Mouse (Mus musculus) gonadal fat pad, adult 2 months (tissue): ENCODE results near the gene 4930452B06Rik. TPM values are rescaled to one million over a fixed set of nuclear protein-coding genes. Genes with fewer than 3 reads are reported as not detected.
"Not testable (repeated sequence)": the region's sequence is repeated elsewhere in the genome, so short reads cannot be mapped to it uniquely, and the experiment has no call there.

ENCODE experiments used
- DNase-seq: peaks from one replicate; pipeline ENCODE4 v3.0.0-alpha.2; 2012; ENCODE audit warnings: low read depth
- polyA plus RNA-seq: library from polyadenylated mRNA; depleted of rRNA; stranded (reverse); fragments of >200 nt; gene quantifications from 2 replicates; pipeline ENCODE4 v1.2.3, GENCODE M21; 2012; rRNA removed

4930452B06Rik gene
- 1.8 and 3.2 TPM in 2 replicates for polyA plus RNA-seq

DNA sequence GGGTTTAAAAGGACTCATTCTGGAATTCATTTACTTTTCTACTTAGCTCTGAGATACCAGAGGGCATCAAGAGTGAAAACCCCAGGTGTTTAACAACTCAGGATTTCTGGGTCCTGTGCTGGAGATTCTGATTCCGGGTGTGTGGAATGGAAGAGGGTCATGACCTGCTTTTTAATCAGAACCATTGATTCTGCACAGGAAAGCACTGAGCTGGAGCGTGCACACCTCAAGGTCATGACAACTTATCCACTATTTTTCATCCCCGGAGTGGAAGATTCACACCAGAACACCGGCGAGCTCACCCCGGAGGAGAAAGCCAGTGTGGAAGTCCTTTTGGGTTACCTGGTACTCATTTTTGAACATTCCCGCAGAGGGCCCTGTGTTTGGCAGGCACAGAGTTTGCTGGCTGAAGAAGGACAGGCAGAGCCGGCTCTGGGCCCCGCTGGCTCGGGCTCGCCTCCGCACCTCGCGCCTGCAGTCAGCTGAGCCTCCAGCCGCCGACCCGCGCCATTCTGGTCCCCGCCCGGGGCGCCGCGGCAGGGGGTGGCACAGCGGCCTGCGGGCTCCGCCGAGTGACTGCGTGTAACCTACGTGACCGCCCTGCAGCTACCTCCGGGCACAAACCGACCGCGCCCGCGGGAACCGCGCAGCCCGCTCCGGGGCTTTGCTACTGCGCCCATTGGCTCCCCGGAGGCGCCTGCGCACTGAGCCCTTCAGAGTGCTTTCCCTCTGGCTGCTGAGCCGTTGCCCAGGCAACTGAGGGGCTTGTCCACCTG is at the start of gene 4930452B06Rik:
Gene 4930452B06Rik, minus strand, starts transcription at position 605 of the 776 bp plus-strand sequence.
- DNase-seq = no peak

DNA sequence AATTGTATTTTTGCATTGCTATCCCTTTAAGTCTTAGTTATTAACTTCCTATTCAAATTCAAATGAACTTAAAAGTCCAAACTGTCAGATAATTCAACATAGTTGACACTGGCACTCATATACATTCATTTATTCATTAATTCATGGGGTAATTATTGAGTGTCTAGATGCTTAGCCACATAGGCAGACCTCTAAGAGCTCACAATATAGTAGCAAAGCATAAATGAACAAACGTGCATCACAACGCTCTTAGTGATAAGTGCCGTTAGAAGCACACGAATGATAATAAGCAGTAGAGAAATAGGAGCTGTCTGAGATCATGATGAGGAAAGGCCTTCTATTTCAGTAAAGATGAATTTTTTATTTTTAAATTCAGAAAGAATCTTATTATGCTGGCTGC is 46.6 kb upstream of the 4930452B06Rik start:
- DNase-seq = no peak

GRCm38 (mm10) chr14:8689451-8689850 is 23.4 kb upstream of the 4930452B06Rik start:
- no peak for DNase-seq

GRCm38 (mm10) chr14:8688462-8688861 is 22.4 kb upstream of the 4930452B06Rik start:
- DNase-seq = no peak

DNA sequence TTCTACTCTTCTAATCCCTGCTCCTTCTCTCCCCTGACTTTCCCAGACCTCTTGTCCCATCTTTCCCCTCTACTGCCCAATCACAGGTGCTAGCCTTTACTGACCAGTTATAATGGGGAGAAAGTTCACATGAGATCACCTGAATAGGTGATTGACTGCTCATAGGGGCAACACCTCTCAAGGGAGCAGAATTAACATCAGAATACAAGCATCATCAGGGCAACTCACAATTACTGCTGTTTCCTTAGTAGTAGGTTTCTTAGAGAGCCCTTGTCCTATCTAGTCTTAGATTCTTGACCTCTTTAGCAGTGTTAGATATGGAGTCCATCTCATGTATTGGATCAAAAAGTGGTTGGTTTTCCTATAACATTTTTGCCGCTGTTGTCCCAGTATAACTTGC is 20.1 kb upstream of the 4930452B06Rik start:
- DNase-seq = no peak

GRCm38 (mm10) chr14:8679896-8680295 is 13.9 kb upstream of the 4930452B06Rik start:
- no peak for DNase-seq

- DNase-seq = no peak
These were observed 5.7 kb downstream of the 4930452B06Rik start for GRCm38 (mm10) chr14:8660359-8660758.

GRCm38 (mm10) chr14:8641650-8642279 is 24.3 kb downstream of the 4930452B06Rik start:
- DNase-seq = no peak

DNA sequence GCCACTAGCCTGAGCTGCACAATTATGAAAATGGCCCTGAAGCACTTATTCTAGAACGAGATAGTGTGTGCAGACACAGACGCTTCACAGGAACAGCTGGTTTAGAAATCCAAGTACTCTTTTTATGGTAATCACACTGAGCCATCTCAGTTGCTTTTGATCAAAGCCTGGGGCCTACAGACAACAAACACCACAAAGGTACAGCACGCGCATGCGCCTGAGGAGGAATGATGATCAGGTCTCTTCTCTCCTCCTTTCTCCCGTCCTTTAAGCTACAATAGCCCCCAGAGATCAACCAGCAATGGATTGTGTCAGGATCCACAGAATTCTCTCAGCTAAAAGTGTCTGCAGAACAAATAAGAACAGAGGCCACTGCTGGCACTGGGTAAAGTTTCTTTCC is 33.8 kb downstream of the 4930452B06Rik start:
- DNase-seq = no peak

DNA sequence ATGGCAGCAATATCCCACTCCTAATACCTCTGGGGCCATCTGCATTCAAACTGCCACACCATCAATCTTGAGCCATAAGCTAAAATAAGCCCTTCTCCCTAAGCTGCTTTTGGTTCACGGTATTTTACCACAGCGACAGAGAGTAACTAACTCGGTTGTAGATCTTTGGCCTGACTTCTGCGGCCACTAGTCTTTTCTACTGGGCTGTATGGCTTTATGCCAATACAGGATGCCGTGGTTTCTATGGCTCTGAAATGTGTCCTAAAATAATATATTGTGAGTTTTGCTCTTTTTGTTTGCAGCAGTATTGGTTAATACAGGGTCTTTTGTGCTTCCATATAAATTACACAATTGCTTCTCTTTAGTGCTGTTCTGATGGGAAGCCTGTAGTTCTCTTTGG is 37.6 kb downstream of the 4930452B06Rik start:
- no peak for DNase-seq

GRCm38 (mm10) chr14:8627481-8627880 is 38.6 kb downstream of the 4930452B06Rik start:
- no peak for DNase-seq

GRCm38 (mm10) chr14:8621164-8621563 is 44.9 kb downstream of the 4930452B06Rik start:
- no peak for DNase-seq

- DNase-seq = no peak
These were observed 45.5 kb downstream of the 4930452B06Rik start for GRCm38 (mm10) chr14:8620580-8620979.

DNA sequence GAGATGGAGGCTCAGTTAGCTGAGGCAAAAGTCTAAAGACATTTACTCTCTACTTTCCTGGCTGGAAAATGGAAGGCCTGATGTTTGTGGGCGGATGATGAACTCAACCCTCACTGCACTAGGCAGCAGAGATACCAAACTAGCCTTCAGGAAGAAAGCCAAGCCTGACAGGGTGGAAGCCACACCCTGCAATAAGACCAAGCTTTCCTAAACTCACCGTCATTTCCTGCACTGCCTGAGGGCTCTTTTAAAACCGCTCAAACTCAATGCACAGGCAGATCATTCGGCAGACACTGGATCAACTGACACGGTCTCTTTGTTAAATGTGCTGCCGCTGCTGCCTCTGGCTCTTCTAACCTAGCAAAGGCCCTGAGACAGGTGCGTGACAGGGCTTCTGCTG is 50.4 kb downstream of the 4930452B06Rik start:
- no peak for DNase-seq

GRCm38 (mm10) chr14:8614430-8614829 is 51.6 kb downstream of the 4930452B06Rik start:
- not testable (repeated sequence) for DNase-seq

GRCm38 (mm10) chr14:8612080-8612479 is 54.0 kb downstream of the 4930452B06Rik start:
- DNase-seq = no peak

DNA sequence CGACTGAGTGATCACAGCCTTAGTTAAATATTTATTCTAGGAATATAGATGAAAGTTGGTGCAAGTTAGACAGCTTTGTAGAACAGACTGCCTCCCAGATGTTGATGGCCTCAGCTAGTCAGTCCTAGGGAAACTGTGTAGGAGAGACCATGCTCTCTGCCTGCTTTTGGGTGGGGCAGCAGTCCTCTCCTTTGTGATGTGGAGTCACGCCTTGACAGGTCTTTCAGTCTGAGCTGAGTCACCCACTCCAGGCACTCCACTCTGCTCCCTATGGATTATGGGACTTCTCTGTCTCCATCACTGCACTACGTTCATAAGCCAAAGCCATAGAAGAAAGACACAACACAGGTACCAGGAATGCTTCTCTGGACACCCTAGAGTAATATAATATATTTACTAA is 55.9 kb downstream of the 4930452B06Rik start:
- no peak for DNase-seq

DNA sequence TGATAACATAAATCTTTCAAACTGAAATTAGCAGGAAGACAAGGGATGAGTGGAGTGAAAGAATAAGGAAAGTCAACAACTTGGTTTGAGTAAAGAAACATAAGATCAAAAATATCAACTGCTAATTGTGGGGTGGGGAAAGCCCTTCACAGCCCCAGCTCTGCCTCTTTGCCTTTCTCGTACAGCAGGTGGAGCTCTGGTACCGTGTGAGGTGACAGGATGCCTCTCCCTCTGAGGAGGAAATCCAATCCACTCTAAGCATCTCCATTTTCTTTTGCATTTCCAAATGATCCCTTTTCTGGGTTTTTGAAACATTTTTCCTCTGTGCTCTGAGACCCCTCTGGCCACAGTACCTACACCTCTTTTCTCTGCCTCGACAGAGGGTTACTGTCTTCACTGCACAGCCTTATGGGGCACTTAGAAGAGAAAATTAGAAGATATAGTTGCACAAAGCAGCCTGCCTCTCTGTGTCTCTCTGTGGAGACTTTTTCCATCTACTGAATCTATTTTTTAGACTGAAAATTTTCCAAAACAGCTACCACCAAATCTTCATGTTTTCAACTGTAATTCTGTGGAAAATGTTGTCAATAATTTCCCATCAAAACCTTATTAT is 57.4 kb downstream of the 4930452B06Rik start:
- no peak for DNase-seq

DNA sequence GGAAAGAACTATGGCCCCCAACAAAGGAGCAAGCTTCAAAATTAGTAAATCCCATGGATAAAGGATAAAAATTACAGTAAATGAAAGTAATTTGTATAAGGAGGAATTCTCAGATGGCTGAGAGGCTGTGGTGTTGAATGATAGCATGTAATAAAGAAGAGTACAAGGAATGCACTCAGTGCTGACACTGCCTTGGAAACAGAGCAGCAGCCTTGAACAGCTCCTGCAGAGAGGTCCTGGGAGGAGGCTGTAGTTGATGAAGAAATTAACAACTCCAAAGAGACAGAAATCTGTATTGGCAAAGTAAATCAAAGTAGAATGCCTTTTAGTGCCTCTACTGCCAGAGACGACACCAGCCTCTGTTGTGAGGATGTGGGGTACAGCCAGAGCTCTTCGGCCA is 61.1 kb downstream of the 4930452B06Rik start:
- DNase-seq = no peak

DNA sequence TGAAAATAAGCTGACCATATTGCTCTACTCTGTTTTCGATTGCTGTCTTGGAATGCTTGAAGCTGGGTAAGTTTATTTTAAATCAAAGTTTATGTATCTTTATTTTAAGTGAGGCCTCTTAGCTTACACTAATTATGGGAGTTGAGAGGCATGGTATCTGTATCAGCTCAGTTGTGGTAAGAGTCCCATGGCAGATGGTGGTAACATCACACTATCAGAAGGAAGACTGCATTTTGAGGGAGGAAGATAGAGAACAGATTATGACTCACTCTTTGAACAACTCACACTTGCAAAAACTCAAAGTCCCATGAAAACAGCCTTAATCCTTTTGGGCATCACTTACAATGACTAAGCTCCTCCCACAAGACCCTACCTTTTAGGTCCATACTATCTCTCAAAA is 81.0 kb downstream of the 4930452B06Rik start:
- DNase-seq = no peak

DNA sequence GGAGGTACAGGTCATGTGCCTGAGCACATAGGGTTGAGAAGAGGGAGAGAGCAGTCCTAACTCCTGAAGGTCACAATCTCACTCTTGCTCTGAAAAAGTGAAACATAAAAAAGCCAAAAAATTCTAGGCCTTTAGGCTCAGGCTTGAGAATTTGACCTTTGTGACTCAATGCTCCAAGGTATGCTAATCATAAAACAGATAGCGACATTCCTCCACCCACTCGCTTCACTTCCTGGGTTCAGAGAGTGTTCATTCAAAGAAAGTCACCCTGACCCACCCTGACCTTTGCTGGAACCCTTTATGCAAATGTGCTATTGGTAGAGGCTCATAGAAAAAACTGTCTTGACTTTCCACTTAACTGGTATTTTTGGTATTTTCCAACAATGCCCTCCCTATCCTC is 115.0 kb downstream of the 4930452B06Rik start:
- DNase-seq = not testable (repeated sequence)

- no peak for DNase-seq
These were observed 116.9 kb downstream of the 4930452B06Rik start for GRCm38 (mm10) chr14:8549108-8549507.

- DNase-seq = no peak
These were observed 130.0 kb downstream of the 4930452B06Rik start for GRCm38 (mm10) chr14:8536024-8536423.
